Comparison of ENCODE assay signal across 8 mouse cellular contexts in genomic region chr7:24903444-24903825, GRCm38 (mm10). TPM values are rescaled to one million over a fixed set of nuclear protein-coding genes. Genes with fewer than 3 reads are reported as not detected.
A peak's percentile ranks its signal among the peaks of the same experiment; 100 is the strongest.
DNase-seq lines count a peak whose midpoint lies in the region; ATAC-seq lines count a peak whose summit lies in the region.

No protein-coding gene starts in this region.

- H3K36me3 ChIP-seq in lung, embryonic 15.5 days: 0 out of 2 replicates have a peak, but pooled peaks cover 4% of the 10 kb centered on the region
- H3K36me3 ChIP-seq in embryonic facial prominence, embryonic 12.5 days: 0 out of 2 replicates have a peak, but pooled peaks cover under 1% of the 10 kb centered on the region
- peaks cover 6% of the 10 kb centered on the region; the same call in 1 of the 2 replicates for H3K36me3 ChIP-seq in intestine, embryonic 16.5 days (ENCODE audit: control insufficient read depth, insufficient read depth, low read length)
- peaks cover 5% of the 10 kb centered on the region; the same call in 1 of the 2 replicates for H3K36me3 ChIP-seq in neural tube, embryonic 15.5 days

- H3K9me3 ChIP-seq in lung, embryonic 15.5 days: no peaks in the 10 kb centered on the region
- no peaks in the 10 kb centered on the region for H3K9me3 ChIP-seq in embryonic facial prominence, embryonic 12.5 days
- H3K9me3 ChIP-seq in intestine, embryonic 16.5 days (ENCODE audit: control insufficient read depth, low read length): no peaks in the 10 kb centered on the region
- H3K9me3 ChIP-seq in neural tube, embryonic 15.5 days (replicated peaks): no peaks in the 10 kb centered on the region

- peak overlapping the region; percentile 60 for H3K4me3 ChIP-seq in lung, embryonic 15.5 days
- H3K4me3 ChIP-seq in embryonic facial prominence, embryonic 12.5 days: peak overlapping the region; percentile 78
- peak overlapping the region; percentile 76 for H3K4me3 ChIP-seq in intestine, embryonic 16.5 days (ENCODE audit: low read length)
- peak overlapping the region; percentile 61 for H3K4me3 ChIP-seq in neural tube, embryonic 15.5 days (replicated peaks)

- no peak for DNase-seq in lung, postnatal 36 days
- no peak for DNase-seq in cerebellum, adult 9-10 months
- no peak for DNase-seq in left cerebral cortex, adult 11 months (ENCODE audit: low spot score)
- DNase-seq in layer of hippocampus, adult 9-10 months (ENCODE audit: low spot score): no peak

- no peaks in the 10 kb centered on the region for H3K27me3 ChIP-seq in lung, embryonic 15.5 days
- H3K27me3 ChIP-seq in embryonic facial prominence, embryonic 12.5 days: no peaks in the 10 kb centered on the region
- H3K27me3 ChIP-seq in intestine, embryonic 16.5 days (replicated peaks; ENCODE audit: control insufficient read depth, insufficient read depth, low read length): no peaks in the 10 kb centered on the region
- H3K27me3 ChIP-seq in neural tube, embryonic 15.5 days (replicated peaks): no peaks in the 10 kb centered on the region

- H3K9ac ChIP-seq in lung, embryonic 15.5 days: peak overlapping the region; percentile 61
- peak overlapping the region; percentile 84 for H3K9ac ChIP-seq in embryonic facial prominence, embryonic 12.5 days
- H3K9ac ChIP-seq in intestine, embryonic 16.5 days (ENCODE audit: low read depth, low read length): peak overlapping the region; percentile 90
- peak overlapping the region; percentile 70; the same call in 1 of the 2 replicates for H3K9ac ChIP-seq in neural tube, embryonic 15.5 days (replicated peaks)

- H3K4me2 ChIP-seq in lung, embryonic 15.5 days: peak overlapping the region; percentile 81
- peak overlapping the region; percentile 74 for H3K4me2 ChIP-seq in embryonic facial prominence, embryonic 12.5 days (replicated peaks)
- H3K4me2 ChIP-seq in intestine, embryonic 16.5 days (ENCODE audit: low read depth, low read length): peak overlapping the region; percentile 83
- peak overlapping the region; percentile 77 for H3K4me2 ChIP-seq in neural tube, embryonic 15.5 days

- WGBS in lung, embryonic 15.5 days: 13% methylated on average over 10 of the region's 10 CpGs
- WGBS in embryonic facial prominence, embryonic 12.5 days: 36% methylated on average over 10 of the region's 10 CpGs
- 20% methylated on average over 10 of the region's 10 CpGs for WGBS in intestine, embryonic 16.5 days
- WGBS in neural tube, embryonic 15.5 days: 43% methylated on average over 10 of the region's 10 CpGs

- peaks cover 49% of the 10 kb centered on the region for H3K4me1 ChIP-seq in lung, embryonic 15.5 days
- peaks cover 36% of the 10 kb centered on the region for H3K4me1 ChIP-seq in embryonic facial prominence, embryonic 12.5 days
- peaks cover 29% of the 10 kb centered on the region for H3K4me1 ChIP-seq in intestine, embryonic 16.5 days (ENCODE audit: control insufficient read depth, insufficient read depth, low read length)
- H3K4me1 ChIP-seq in neural tube, embryonic 15.5 days: peaks cover 45% of the 10 kb centered on the region

- ATAC-seq in lung, embryonic 15.5 days (ENCODE audit: borderline replicate concordance, extremely low read depth, low FRiP score, low TSS enrichment): no peak
- no peak for ATAC-seq in embryonic facial prominence, embryonic 12.5 days (ENCODE audit: insufficient number of reproducible peaks, insufficient read depth, low FRiP score, low TSS enrichment)
- ATAC-seq in intestine, embryonic 16.5 days: 0 out of 2 replicates have a peak, but pooled peaks have one; percentile 0
- ATAC-seq in neural tube, embryonic 15.5 days (ENCODE audit: low FRiP score): no peak

- H3K27ac ChIP-seq in lung, embryonic 15.5 days: peak overlapping the region; percentile 89
- peak overlapping the region; percentile 81 for H3K27ac ChIP-seq in embryonic facial prominence, embryonic 12.5 days
- peak overlapping the region; percentile 90 for H3K27ac ChIP-seq in intestine, embryonic 16.5 days (ENCODE audit: low read length)
- H3K27ac ChIP-seq in neural tube, embryonic 15.5 days (replicated peaks): peak overlapping the region; percentile 83; the same call in 1 of the 2 replicates

RNA-seq across cellular contexts. Expression of gene Arhgef1, which starts 0.7 kb away (rescaled TPM):
- polyA plus RNA-seq in lung, embryonic 15.5 days (2015; fragmentation: Nextera tagmentation; extraction: Ambion mirVana): 115 and 128 TPM in 2 replicates
- polyA plus RNA-seq in embryonic facial prominence, embryonic 12.5 days (2016; fragmentation: Nextera tagmentation; extraction: Ambion mirVana): 114 and 120 TPM in 2 replicates
- polyA plus RNA-seq in intestine, embryonic 16.5 days (2015; fragmentation: Nextera tagmentation; extraction: Ambion mirVana): 69.1 and 71.3 TPM in 2 replicates
- 78.5 and 85.3 TPM in 2 replicates for polyA plus RNA-seq in neural tube, embryonic 15.5 days (2015; fragmentation: Nextera tagmentation; extraction: Ambion mirVana)

RNA-seq across cellular contexts. Expression of gene Cd79a, which starts 6.3 kb away (rescaled TPM):
- 0.25 and 0.52 TPM in 2 replicates for polyA plus RNA-seq in lung, embryonic 15.5 days (2015; fragmentation: Nextera tagmentation; extraction: Ambion mirVana)
- 0.26 and 0.61 TPM in 2 replicates for polyA plus RNA-seq in embryonic facial prominence, embryonic 12.5 days (2016; fragmentation: Nextera tagmentation; extraction: Ambion mirVana)
- polyA plus RNA-seq in intestine, embryonic 16.5 days (2015; fragmentation: Nextera tagmentation; extraction: Ambion mirVana): 0.39 and 0.46 TPM in 2 replicates
- 0.35 and 0.45 TPM in 2 replicates for polyA plus RNA-seq in neural tube, embryonic 15.5 days (2015; fragmentation: Nextera tagmentation; extraction: Ambion mirVana)

RNA-seq across cellular contexts. Expression of gene Rps19, which starts 19.3 kb away (rescaled TPM):
- polyA plus RNA-seq in lung, embryonic 15.5 days (2015; fragmentation: Nextera tagmentation; extraction: Ambion mirVana): 2,408 and 2,762 TPM in 2 replicates
- polyA plus RNA-seq in embryonic facial prominence, embryonic 12.5 days (2016; fragmentation: Nextera tagmentation; extraction: Ambion mirVana): 2,196 and 2,318 TPM in 2 replicates
- 2,122 and 2,334 TPM in 2 replicates for polyA plus RNA-seq in intestine, embryonic 16.5 days (2015; fragmentation: Nextera tagmentation; extraction: Ambion mirVana)
- 1,165 and 1,469 TPM in 2 replicates for polyA plus RNA-seq in neural tube, embryonic 15.5 days (2015; fragmentation: Nextera tagmentation; extraction: Ambion mirVana)

RNA-seq across cellular contexts. Expression of gene Dmrtc2, which starts 33.6 kb away (rescaled TPM):
- polyA plus RNA-seq in lung, embryonic 15.5 days (2015; fragmentation: Nextera tagmentation; extraction: Ambion mirVana): not detected in 2 replicates
- polyA plus RNA-seq in embryonic facial prominence, embryonic 12.5 days (2016; fragmentation: Nextera tagmentation; extraction: Ambion mirVana): not detected in 2 replicates
- polyA plus RNA-seq in intestine, embryonic 16.5 days (2015; fragmentation: Nextera tagmentation; extraction: Ambion mirVana): not detected in 2 replicates
- 0.26 and 0.36 TPM in 2 replicates for polyA plus RNA-seq in neural tube, embryonic 15.5 days (2015; fragmentation: Nextera tagmentation; extraction: Ambion mirVana)

RNA-seq across cellular contexts. Expression of gene Lypd4, which starts 33.7 kb away (rescaled TPM):
- not detected in 2 replicates for polyA plus RNA-seq in lung, embryonic 15.5 days (2015; fragmentation: Nextera tagmentation; extraction: Ambion mirVana)
- not detected in 2 replicates for polyA plus RNA-seq in embryonic facial prominence, embryonic 12.5 days (2016; fragmentation: Nextera tagmentation; extraction: Ambion mirVana)
- not detected in 2 replicates for polyA plus RNA-seq in intestine, embryonic 16.5 days (2015; fragmentation: Nextera tagmentation; extraction: Ambion mirVana)
- polyA plus RNA-seq in neural tube, embryonic 15.5 days (2015; fragmentation: Nextera tagmentation; extraction: Ambion mirVana): 0.18 TPM in 1 of 2 replicates, not detected in the other
